Mouse (Mus musculus) midbrain, embryonic 15.5 days (tissue): Measurements from ENCODE around the gene Gm45717. TPM values are rescaled to one million over a fixed set of nuclear protein-coding genes. Genes with fewer than 3 reads are reported as not detected.
A peak's percentile ranks its signal among the peaks of the same experiment; 100 is the strongest.

Source experiments
- ATAC-seq: fragments of 200-750 bp; cut with Nextera tagmentation; replicated peaks from 2 replicates; pipeline ENCODE4 v1.8.0; 2017; ENCODE audit warnings: moderate TSS enrichment
- H3K27ac ChIP-seq: fragments of 300-500 bp; sonication (generic); 2 replicates; pipeline ENCODE4 v1.5.1; 2015; ENCODE audit warnings: mild to moderate bottlenecking, inconsistent platforms
- H3K27me3 ChIP-seq: fragments of 300-500 bp; sonication (generic); replicated peaks from 2 replicates; pipeline ENCODE4 v1.6.1; 2015; ENCODE audit warnings: inconsistent platforms
- H3K36me3 ChIP-seq: fragments of 300-500 bp; sonication (generic); replicated peaks from 2 replicates; pipeline ENCODE4 v1.6.1; 2015; ENCODE audit warnings: inconsistent platforms
- H3K4me1 ChIP-seq: fragments of 300-500 bp; sonication (generic); 2 replicates; pipeline ENCODE4 v1.6.1; 2015; ENCODE audit warnings: inconsistent platforms
- H3K4me2 ChIP-seq: fragments of 300-500 bp; sonication (generic); 2 replicates; pipeline ENCODE4 v1.6.1; 2015; ENCODE audit warnings: inconsistent platforms, mild to moderate bottlenecking, moderate library complexity
- H3K4me3 ChIP-seq: fragments of 300-500 bp; sonication (generic); 2 replicates; pipeline ENCODE4 v1.5.1; 2015; ENCODE audit warnings: mild to moderate bottlenecking, inconsistent platforms
- H3K9ac ChIP-seq: fragments of 300-500 bp; sonication (generic); 2 replicates; pipeline ENCODE4 v1.6.1; 2015; ENCODE audit warnings: mild to moderate bottlenecking, inconsistent platforms
- H3K9me3 ChIP-seq: fragments of 300-500 bp; sonication (generic); 2 replicates; pipeline ENCODE4 v1.6.1; 2016; ENCODE audit warnings: inconsistent platforms
- WGBS: fragments of 180-500 bp; shearing (Covaris S2); methylation state at CpG from one replicate; pipeline ENCODE4 v1.1.7; 2015; ENCODE audit warnings: mixed read lengths; 5-methylcytosine and 5-hydroxymethylcytosine counted together
- polyA plus RNA-seq: library from polyadenylated mRNA; unstranded; fragments of >200 nt; fragmentation: Nextera tagmentation; extraction: Ambion mirVana; gene quantifications from 2 replicates; pipeline ENCODE4 v1.2.1, GENCODE M21; 2015

Gene Gm45717
- polyA plus RNA-seq, 1 experiment from 2014 or later = not detected

GRCm38 (mm10) chr7:140949255-140949654 is 6.5 kb downstream of the Gm45717 start:
- no peak overlapping the region for H3K4me3 ChIP-seq
- no peak overlapping the region for H3K27ac ChIP-seq
- H3K9ac ChIP-seq = no peak overlapping the region
- H3K36me3 ChIP-seq = no peaks in the 10 kb centered on the region
- no peak overlapping the region for H3K4me2 ChIP-seq
- no peaks in the 10 kb centered on the region; the same call in 1 of the 2 replicates for H3K4me1 ChIP-seq
- no peaks in the 10 kb centered on the region for H3K9me3 ChIP-seq
- no peaks in the 10 kb centered on the region for H3K27me3 ChIP-seq
- ATAC-seq = no peak
- 91% methylated on average over 6 of the region's 6 CpGs for WGBS

GRCm38 (mm10) chr7:140948161-140948560 is 7.6 kb downstream of the Gm45717 start:
- H3K4me2 ChIP-seq = no peak overlapping the region
- H3K9ac ChIP-seq = no peak overlapping the region
- no peaks in the 10 kb centered on the region for H3K27me3 ChIP-seq
- no peak overlapping the region for H3K27ac ChIP-seq
- H3K4me1 ChIP-seq = no peaks in the 10 kb centered on the region; the same call in 1 of the 2 replicates
- no peaks in the 10 kb centered on the region for H3K36me3 ChIP-seq
- H3K9me3 ChIP-seq = no peaks in the 10 kb centered on the region
- WGBS = 91% methylated on average over 8 of the region's 8 CpGs
- H3K4me3 ChIP-seq = no peak overlapping the region
- ATAC-seq = no peak

DNA sequence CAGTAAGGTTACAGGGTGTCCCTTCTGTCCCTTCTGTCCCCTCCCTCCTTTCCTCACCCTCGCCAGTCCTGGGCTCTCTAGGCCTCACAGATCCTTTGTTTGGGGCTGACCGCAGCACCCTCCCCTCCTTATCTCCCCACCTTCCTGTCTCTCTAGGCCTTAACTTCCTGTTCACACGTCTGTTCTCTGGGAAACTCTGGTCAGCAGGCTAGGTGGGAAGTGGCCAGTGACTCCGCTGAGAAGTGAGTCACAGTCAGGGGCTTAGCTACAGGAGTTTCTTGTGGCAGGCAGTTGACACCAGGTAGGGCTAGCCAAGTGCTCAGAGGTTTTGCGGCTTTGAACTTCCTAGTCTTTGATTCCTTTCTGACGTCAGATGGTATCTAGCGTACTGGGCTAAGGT is 8.8 kb downstream of the Gm45717 start:
- H3K4me1 ChIP-seq = no peaks in the 10 kb centered on the region; the same call in 1 of the 2 replicates
- no peak overlapping the region for H3K9ac ChIP-seq
- H3K27me3 ChIP-seq = no peaks in the 10 kb centered on the region
- no peak overlapping the region for H3K4me2 ChIP-seq
- ATAC-seq = no peak
- H3K27ac ChIP-seq = no peak overlapping the region
- H3K9me3 ChIP-seq = no peaks in the 10 kb centered on the region
- WGBS = 83% methylated on average over 7 of the region's 7 CpGs
- H3K36me3 ChIP-seq = no peaks in the 10 kb centered on the region
- no peak overlapping the region for H3K4me3 ChIP-seq

DNA sequence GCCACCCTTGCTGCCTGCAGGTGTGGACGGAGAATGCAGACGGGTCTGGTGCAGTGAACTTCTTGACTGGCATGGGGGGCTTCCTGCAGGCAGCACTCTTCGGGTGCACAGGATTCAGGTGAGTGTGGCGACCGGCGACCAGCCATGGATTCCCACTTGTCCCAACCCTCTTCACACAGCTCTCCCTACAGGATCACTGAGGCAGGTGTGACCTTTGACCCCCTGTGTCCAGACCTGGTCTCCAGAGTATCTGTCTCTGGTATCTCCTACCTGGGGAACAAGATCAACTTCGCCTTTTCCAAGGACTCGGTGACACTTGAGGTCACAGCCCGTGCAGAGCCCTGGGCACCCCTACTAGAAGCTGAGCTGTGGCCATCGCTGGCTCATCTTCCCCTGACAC is 9.4 kb downstream of the Gm45717 start:
- no peak overlapping the region for H3K4me2 ChIP-seq
- H3K4me3 ChIP-seq = no peak overlapping the region
- H3K27me3 ChIP-seq = no peaks in the 10 kb centered on the region
- no peaks in the 10 kb centered on the region for H3K9me3 ChIP-seq
- H3K4me1 ChIP-seq = peaks cover 6% of the 10 kb centered on the region
- no peak overlapping the region for H3K27ac ChIP-seq
- no peaks in the 10 kb centered on the region for H3K36me3 ChIP-seq
- 93% methylated on average over 10 of the region's 10 CpGs for WGBS
- no peak for ATAC-seq
- no peak overlapping the region for H3K9ac ChIP-seq

- WGBS = 92% methylated on average over 5 of the region's 5 CpGs
- ATAC-seq = no peak
- Histone ChIP-seq H3K9me3 (no peaks in the 10 kb centered on the region), H3K36me3 (no peaks in the 10 kb centered on the region), H3K4me1 (peaks cover 9% of the 10 kb centered on the region), H3K27ac (no peak overlapping the region), H3K4me2 (no peak overlapping the region), H3K27me3 (no peaks in the 10 kb centered on the region), H3K9ac (no peak overlapping the region), H3K4me3 (no peak overlapping the region)
These were observed 10.5 kb downstream of the Gm45717 start for GRCm38 (mm10) chr7:140945247-140945646.

DNA sequence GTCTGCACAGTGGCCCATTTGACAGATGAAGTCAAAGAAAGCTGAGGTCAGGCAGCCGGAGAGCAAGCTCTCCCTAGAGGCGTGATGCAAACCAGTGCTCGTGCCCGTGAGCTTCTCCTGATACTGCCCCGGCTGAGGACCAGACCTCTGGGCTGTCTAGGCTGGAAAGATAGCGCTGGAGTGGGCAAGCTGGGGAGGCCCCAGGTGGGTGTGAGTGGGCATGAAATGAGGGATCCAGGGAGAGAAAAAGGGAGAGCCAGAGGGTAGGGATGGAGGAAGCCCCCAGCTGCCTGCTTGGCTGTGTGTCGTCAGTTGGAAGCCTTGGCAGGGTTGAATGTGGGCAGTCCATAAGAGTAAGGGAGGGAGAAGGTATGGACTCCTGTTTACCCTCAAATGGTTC is 11.5 kb downstream of the Gm45717 start:
- no peak overlapping the region for H3K4me3 ChIP-seq
- no peak for ATAC-seq
- H3K4me2 ChIP-seq = no peak overlapping the region
- H3K9me3 ChIP-seq = no peaks in the 10 kb centered on the region
- no peaks in the 10 kb centered on the region for H3K27me3 ChIP-seq
- H3K36me3 ChIP-seq = no peaks in the 10 kb centered on the region
- WGBS = 97% methylated on average over 7 of the region's 7 CpGs
- no peak overlapping the region for H3K9ac ChIP-seq
- H3K4me1 ChIP-seq = peaks cover 9% of the 10 kb centered on the region
- H3K27ac ChIP-seq = no peak overlapping the region

- no peak overlapping the region for H3K27ac ChIP-seq
- H3K4me3 ChIP-seq = no peak overlapping the region
- no peak for ATAC-seq
- H3K4me1 ChIP-seq = peaks cover 9% of the 10 kb centered on the region
- no peak overlapping the region for H3K4me2 ChIP-seq
- no peaks in the 10 kb centered on the region for H3K36me3 ChIP-seq
- no peaks in the 10 kb centered on the region for H3K9me3 ChIP-seq
- H3K27me3 ChIP-seq = no peaks in the 10 kb centered on the region
- 94% methylated on average over 4 of the region's 4 CpGs for WGBS
- H3K9ac ChIP-seq = no peak overlapping the region
These were observed 12.4 kb downstream of the Gm45717 start for GRCm38 (mm10) chr7:140943356-140943755.

DNA sequence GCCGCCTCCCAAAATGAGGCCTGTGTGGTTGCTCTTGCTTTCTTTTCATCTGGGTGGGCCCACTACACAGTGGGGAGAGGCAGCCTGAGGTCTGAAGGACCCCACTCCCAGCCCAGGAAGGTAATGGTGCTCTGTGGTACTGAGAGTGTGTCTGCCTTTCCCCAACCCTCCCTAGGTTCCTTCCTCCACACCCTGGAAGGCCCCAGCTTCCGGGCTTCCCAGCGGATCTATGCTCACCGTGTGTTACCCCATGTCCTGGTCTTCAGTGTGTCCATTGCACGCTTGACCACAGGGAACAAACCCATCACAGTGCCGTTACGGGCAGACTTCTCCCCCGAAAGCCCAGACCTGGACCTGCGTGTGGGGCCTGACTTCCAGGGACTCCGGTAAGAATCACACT is 12.9 kb downstream of the Gm45717 start:
- Histone ChIP-seq H3K36me3 (no peaks in the 10 kb centered on the region), H3K9ac (no peak overlapping the region), H3K9me3 (no peaks in the 10 kb centered on the region), H3K27ac (no peak overlapping the region), H3K4me3 (no peak overlapping the region), H3K4me1 (peaks cover 9% of the 10 kb centered on the region), H3K27me3 (no peaks in the 10 kb centered on the region), H3K4me2 (no peak overlapping the region)
- ATAC-seq = no peak
- 94% methylated on average over 10 of the region's 10 CpGs for WGBS

- peak overlapping the region; percentile 56 for H3K4me2 ChIP-seq
- H3K9ac ChIP-seq = no peak overlapping the region
- peaks cover 9% of the 10 kb centered on the region for H3K4me1 ChIP-seq
- no peaks in the 10 kb centered on the region for H3K9me3 ChIP-seq
- no peaks in the 10 kb centered on the region for H3K27me3 ChIP-seq
- 63% methylated on average over 9 of the region's 9 CpGs for WGBS
- peak overlapping the region; percentile 41 for H3K4me3 ChIP-seq
- no peak for ATAC-seq
- H3K36me3 ChIP-seq = no peaks in the 10 kb centered on the region
- no peak overlapping the region for H3K27ac ChIP-seq
These were observed 13.4 kb downstream of the Gm45717 start for GRCm38 (mm10) chr7:140942341-140942740.

DNA sequence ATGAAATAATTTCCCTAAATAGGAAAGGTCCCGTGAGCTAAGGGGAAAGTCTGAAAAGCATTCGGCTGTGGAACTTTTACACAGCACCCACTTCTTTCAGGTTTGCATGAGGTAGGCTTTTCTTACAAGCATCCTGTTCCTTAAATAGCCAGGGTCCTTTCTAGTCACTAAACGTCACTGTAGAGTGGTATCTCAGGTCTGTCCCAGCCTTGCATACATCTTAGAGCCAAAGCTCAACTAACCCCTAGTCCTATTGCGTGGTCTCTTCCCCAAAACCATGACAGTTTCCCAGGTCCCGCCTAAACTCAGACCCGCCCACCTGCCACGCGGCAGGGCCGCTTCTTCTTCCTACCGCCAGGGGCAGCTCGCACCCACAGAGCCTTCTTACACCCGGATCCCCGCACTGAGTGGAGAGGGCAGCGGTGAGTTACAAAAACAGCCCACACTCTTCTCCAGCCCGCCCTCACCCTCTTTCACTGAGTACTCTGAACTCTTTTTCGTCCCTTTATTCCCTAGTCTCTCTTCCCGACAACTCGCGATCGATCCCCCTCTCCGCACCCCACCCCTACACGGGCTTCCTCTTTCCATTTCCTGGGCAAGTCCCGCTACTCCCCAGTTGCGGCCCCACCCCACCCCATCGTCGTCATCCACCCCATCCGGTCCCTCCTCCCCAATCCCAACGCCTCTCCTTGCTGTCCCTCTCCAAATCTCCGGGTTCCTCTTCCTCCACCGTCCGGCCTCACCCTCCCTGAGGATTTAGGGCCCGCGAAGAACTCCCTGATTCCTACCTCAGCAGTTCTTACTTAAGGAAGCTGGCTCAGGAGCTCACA is 14.3 kb downstream of the Gm45717 start, which contains the start of gene Pgghg:
Gene Pgghg, plus strand, starts transcription at position 170 of the 830 bp plus-strand sequence.
- Histone ChIP-seq H3K4me1 (peaks cover 9% of the 10 kb centered on the region), H3K27ac (no peak within 1 kb of the TSS), H3K9me3 (no peaks in the 10 kb centered on the region), H3K4me3 (peak within 1 kb of the TSS; percentile 41), H3K4me2 (peak within 1 kb of the TSS; percentile 56), H3K9ac (peak within 1 kb of the TSS; percentile 38), H3K36me3 (no peaks in the 10 kb centered on the region), H3K27me3 (0 out of 2 replicates have a peak, but pooled peaks cover 3% of the 10 kb centered on the region)
- WGBS = 4% methylated on average over 33 of the region's 33 CpGs
- ATAC-seq = peak; percentile 88

- WGBS = 12% methylated on average over 7 of the region's 8 CpGs
- Histone ChIP-seq H3K9ac (no peak overlapping the region), H3K4me2 (no peak overlapping the region), H3K27me3 (0 out of 2 replicates have a peak, but pooled peaks cover 3% of the 10 kb centered on the region), H3K4me1 (peaks cover 9% of the 10 kb centered on the region), H3K4me3 (no peak overlapping the region), H3K36me3 (no peaks in the 10 kb centered on the region), H3K27ac (no peak overlapping the region), H3K9me3 (no peaks in the 10 kb centered on the region)
- ATAC-seq = no peak
These were observed 16.0 kb downstream of the Gm45717 start for GRCm38 (mm10) chr7:140939669-140940171.

GRCm38 (mm10) chr7:140938896-140939295 is 16.8 kb downstream of the Gm45717 start:
- Histone ChIP-seq H3K4me2 (no peak overlapping the region), H3K27ac (no peak overlapping the region), H3K4me3 (no peak overlapping the region), H3K36me3 (no peaks in the 10 kb centered on the region), H3K4me1 (peaks cover 9% of the 10 kb centered on the region), H3K9me3 (no peaks in the 10 kb centered on the region), H3K27me3 (0 out of 2 replicates have a peak, but pooled peaks cover 3% of the 10 kb centered on the region), H3K9ac (no peak overlapping the region)
- WGBS = 20% methylated on average over 2 of the region's 2 CpGs
- no peak for ATAC-seq

DNA sequence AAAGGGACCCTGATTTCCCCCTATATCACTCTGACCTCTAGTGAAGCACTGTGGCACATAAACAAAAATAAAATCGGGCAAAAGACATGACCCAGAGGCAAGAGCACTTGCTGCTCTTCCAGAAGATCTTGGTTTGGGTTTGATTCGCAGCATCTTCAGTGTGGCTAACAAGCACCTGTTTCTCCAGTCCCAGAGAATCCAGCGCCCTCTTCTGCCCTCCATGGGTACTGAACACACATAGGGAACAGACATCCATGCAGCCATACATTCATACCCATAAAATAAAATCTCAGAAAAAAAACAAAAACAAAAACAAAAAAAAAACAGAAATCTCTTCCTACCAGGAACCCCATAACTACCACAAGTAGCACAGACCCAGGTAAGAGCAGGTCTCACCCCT is 17.3 kb downstream of the Gm45717 start:
- 51% methylated on average over 3 of the region's 3 CpGs for WGBS
- no peak overlapping the region for H3K9ac ChIP-seq
- H3K4me1 ChIP-seq = peaks cover 9% of the 10 kb centered on the region
- 0 out of 2 replicates have a peak, but pooled peaks cover 3% of the 10 kb centered on the region for H3K27me3 ChIP-seq
- H3K27ac ChIP-seq = no peak overlapping the region
- no peak overlapping the region for H3K4me3 ChIP-seq
- no peak for ATAC-seq
- H3K9me3 ChIP-seq = no peaks in the 10 kb centered on the region
- no peaks in the 10 kb centered on the region for H3K36me3 ChIP-seq
- no peak overlapping the region for H3K4me2 ChIP-seq
